Mouse (Mus musculus) inflammation-experienced regulatory T-cells, adult 6 months (primary cell): ENCODE measurements around the gene Slc25a14. TPM values are rescaled to one million over a fixed set of nuclear protein-coding genes. Genes with fewer than 3 reads are reported as not detected.

Experiments used
- polyA plus RNA-seq, 3 experiments: library from polyadenylated mRNA; unstranded; fragments of 100-300 nt; shearing (Covaris generic); gene quantifications; one replicate each; pipeline ENCODE4 v1.2.1; 2017

Gene Slc25a14
- polyA plus RNA-seq, 3 experiments from 2014 or later, result 11.0 to 18.0 (median 11.0) TPM

Other genes with a start within 250 kb of the Slc25a14 start
- 10 to 100 TPM; 26.8 to 32.6 (median 28.2) TPM for gene Elf4, start 160.3 kb upstream of the Slc25a14 start, polyA plus RNA-seq
- gene Aifm1, start 109.8 kb upstream of the Slc25a14 start, polyA plus RNA-seq, result 10 to 100 TPM; 28.1 to 40.4 (median 33.4) TPM
- gene Rab33a, start 104.1 kb upstream of the Slc25a14 start, polyA plus RNA-seq, result 1 to 10 TPM in 1 of 3 experiments, under 1 TPM in 2; 0.52 to 1.6 (median 0.68) TPM
- 10 to 100 TPM; 20.0 to 22.3 (median 20.1) TPM for gene Zfp280c, start 28.9 kb upstream of the Slc25a14 start, polyA plus RNA-seq
- not detected for gene Gpr119, start 51.1 kb downstream of the Slc25a14 start, polyA plus RNA-seq
- gene Rbmx2, start 71.6 kb downstream of the Slc25a14 start, polyA plus RNA-seq, result 10 to 100 TPM; 13.1 to 21.8 (median 21.7) TPM